In the genomic region with DNA sequence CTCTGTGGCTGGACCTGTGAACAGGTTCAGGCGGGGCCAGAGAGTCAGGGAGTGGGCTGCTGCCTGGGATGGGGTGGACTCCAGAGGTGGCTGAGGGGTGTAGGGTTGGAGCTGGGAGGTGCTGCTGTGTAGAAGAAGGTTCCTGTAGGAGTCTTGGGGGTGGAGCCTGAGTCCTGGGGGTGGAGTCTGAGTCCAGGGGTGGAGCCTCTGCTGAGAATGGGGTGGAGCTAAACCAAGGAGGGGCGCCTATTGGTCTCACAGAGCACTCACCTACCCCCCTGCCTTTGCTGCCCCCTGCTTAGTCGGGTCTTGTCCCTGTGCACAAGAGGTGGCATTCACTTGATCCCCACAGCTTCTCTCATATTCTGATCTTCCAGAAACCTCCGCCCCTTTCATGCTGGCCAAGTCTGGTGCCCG, we compare ENCODE assay signal across 9 mouse cellular contexts. TPM values are rescaled to one million over a fixed set of nuclear protein-coding genes. Genes with fewer than 3 reads are reported as not detected.
DNase-seq lines count a peak whose midpoint lies in the region; ATAC-seq and TF ChIP-seq lines count a peak whose summit lies in the region.
"Had no signal": no experiment of that assay in that cellular context is flagged by ENCODE, and none has a peak within 500 bp of the region (broad histone marks: within the 10 kb centered on the region; RNA-seq: fewer than 3 reads in every experiment).

No protein-coding gene starts in this region.

- no peak overlapping the region for H3K9ac ChIP-seq in kidney, embryonic 14.5 days (ENCODE audit: low read depth, low read length)
- no peak overlapping the region for H3K9ac ChIP-seq in stomach, embryonic 15.5 days

- no peak overlapping the region; the same call in 1 of the 2 replicates for H3K27ac ChIP-seq in layer of hippocampus, adult 2 months
- no peak overlapping the region for H3K27ac ChIP-seq in kidney, embryonic 14.5 days (ENCODE audit: low read depth, low read length)
- no peak overlapping the region for H3K27ac ChIP-seq in stomach, embryonic 15.5 days
- H3K27ac ChIP-seq: macrophage had no signal

- H3K4me2 ChIP-seq in kidney, embryonic 14.5 days (replicated peaks; ENCODE audit: low read depth, low read length) = no peak overlapping the region
- H3K4me2 ChIP-seq in stomach, embryonic 15.5 days = 0 out of 2 replicates have a peak overlapping the region, but pooled peaks have one; percentile 0

- no peaks in the 10 kb centered on the region for H3K9me3 ChIP-seq in kidney, embryonic 14.5 days (ENCODE audit: control insufficient read depth, low read length)
- no peaks in the 10 kb centered on the region for H3K9me3 ChIP-seq in stomach, embryonic 15.5 days

- intact Hi-C loops in gastrocnemius, postnatal 14 days (cut with DNase I; ENCODE audit: low total_unique reads) = loop anchor here (10.0 kb wide), 1 partner anchor 350 kb away; no protein-coding TSS in a partner anchor

- peak; percentile 25; the same call in 1 of the 2 replicates for ATAC-seq in kidney, embryonic 14.5 days (ENCODE audit: low FRiP score, low TSS enrichment)
- ATAC-seq in stomach, embryonic 15.5 days (ENCODE audit: insufficient read depth, low FRiP score, low read depth) = 0 out of 2 replicates have a peak, but pooled peaks have one; percentile 16

- H3K4me1 ChIP-seq in kidney, embryonic 14.5 days (ENCODE audit: control insufficient read depth, insufficient read depth, low read length) = peaks cover 14% of the 10 kb centered on the region; the same call in 1 of the 2 replicates
- peaks cover 23% of the 10 kb centered on the region for H3K4me1 ChIP-seq in stomach, embryonic 15.5 days

- DNase-seq in layer of hippocampus, adult 2 months (ENCODE audit: low spot score in 2 of 2) = no peak
- no peak for DNase-seq in layer of hippocampus, adult 9-11 months
- DNase-seq in c-Kit-positive CD71-positive TER-119-positive erythroid progenitor cells, embryonic 14.5 days (ENCODE audit: low spot score) = peak; percentile 40
- DNase-seq in gastrocnemius, postnatal 14 days = peak; percentile 35
- peak; percentile 31 for DNase-seq in lung, postnatal 25 days (ENCODE audit: low spot score)
- DNase-seq in embryo, embryonic 10 days (ENCODE audit: low spot score) = no peak

- TF ChIP-seq CTCF in layer of hippocampus, adult 2 months (conservative IDR thresholded peaks at IDR 0.05) = no peak

- no peaks in the 10 kb centered on the region for H3K27me3 ChIP-seq in kidney, embryonic 14.5 days (ENCODE audit: control insufficient read depth, insufficient read depth, low read length)
- H3K27me3 ChIP-seq in stomach, embryonic 15.5 days (replicated peaks) = no peaks in the 10 kb centered on the region

- peak overlapping the region; percentile 28; the same call in 1 of the 2 replicates for H3K4me3 ChIP-seq in layer of hippocampus, adult 2 months
- H3K4me3 ChIP-seq in kidney, embryonic 14.5 days (ENCODE audit: low read length) = no peak overlapping the region
- H3K4me3 ChIP-seq in stomach, embryonic 15.5 days (replicated peaks) = no peak overlapping the region

- H3K36me3 ChIP-seq in kidney, embryonic 14.5 days (ENCODE audit: control insufficient read depth, insufficient read depth, low read length) = no peaks in the 10 kb centered on the region
- H3K36me3 ChIP-seq in stomach, embryonic 15.5 days = no peaks in the 10 kb centered on the region

- 59% methylated on average over 5 of the region's 5 CpGs for WGBS in kidney, embryonic 14.5 days
- 50% methylated on average over 5 of the region's 5 CpGs for WGBS in stomach, embryonic 15.5 days

RNA-seq across cellular contexts. Expression of gene Ttc7, which starts 31.9 kb away (rescaled TPM):
- total RNA-seq in layer of hippocampus, adult 2 months (2021) = 1 to 10 TPM; 7.0 to 8.6 TPM
- total RNA-seq in gastrocnemius, postnatal 14 days (2021) = 10 to 100 TPM; 13.2 to 14.5 TPM
- polyA plus RNA-seq in kidney, embryonic 14.5 days (2014; fragmentation: Nextera tagmentation; extraction: Ambion mirVana) = 4.0 and 5.7 TPM in 2 replicates
- polyA plus RNA-seq in stomach, embryonic 15.5 days (2015; fragmentation: Nextera tagmentation; extraction: Ambion mirVana) = 12.2 and 13.1 TPM in 2 replicates

RNA-seq across cellular contexts. Expression of gene Mcfd2, which starts 48.8 kb away (rescaled TPM):
- 10 to 100 TPM; 56.0 to 62.6 TPM for total RNA-seq in layer of hippocampus, adult 2 months (2021)
- total RNA-seq in gastrocnemius, postnatal 14 days (2021) = 10 to 100 TPM; 19.0 to 20.9 TPM
- 82.6 and 104 TPM in 2 replicates for polyA plus RNA-seq in kidney, embryonic 14.5 days (2014; fragmentation: Nextera tagmentation; extraction: Ambion mirVana)
- polyA plus RNA-seq in stomach, embryonic 15.5 days (2015; fragmentation: Nextera tagmentation; extraction: Ambion mirVana) = 130 and 142 TPM in 2 replicates

Comparison
In these comparisons a context has a peak if more than half of its experiments do, and no peak if none do; other contexts are left out.
1. DNase-seq: peak in c-Kit-positive CD71-positive TER-119-positive erythroid progenitor cells, embryonic 14.5 days (single experiment), gastrocnemius, postnatal 14 days (single experiment) and lung, postnatal 25 days (single experiment); none in layer of hippocampus, adult 2 months (0 of 2), layer of hippocampus, adult 9-11 months (single experiment) and embryo, embryonic 10 days (single experiment).